Mouse (Mus musculus) embryonic facial prominence, embryonic 14.5 days (tissue): ENCODE data around the gene Cyb5d2. TPM values are rescaled to one million over a fixed set of nuclear protein-coding genes. Genes with fewer than 3 reads are reported as not detected.
"Not testable (repeated sequence)": the region's sequence is repeated elsewhere in the genome, so short reads cannot be mapped to it uniquely, and the experiment has no call there.

Experiments
- ATAC-seq: fragments of 200-750 bp; cut with Nextera tagmentation; 2 replicates; pipeline ENCODE4 v1.8.0; 2017; ENCODE audit warnings: low read depth, moderate number of reproducible peaks, moderate TSS enrichment
- DNase-seq: peaks from one replicate; pipeline ENCODE4 v3.0.0-alpha.2; 2015; ENCODE audit warnings: low spot score
- H3K27ac ChIP-seq: fragments of 300-500 bp; sonication (generic); replicated peaks from 2 replicates; pipeline ENCODE4 v1.5.1; 2014; ENCODE audit warnings: low read depth, mild to moderate bottlenecking, low read length, moderate library complexity
- H3K27me3 ChIP-seq: fragments of 300-500 bp; sonication (generic); replicated peaks from 2 replicates; pipeline ENCODE4 v1.6.1; 2014; ENCODE audit warnings: low read length; ENCODE audit not compliant: control insufficient read depth, insufficient read depth
- H3K36me3 ChIP-seq: fragments of 300-500 bp; sonication (generic); 2 replicates; pipeline ENCODE4 v1.6.1; 2014; ENCODE audit warnings: low read length, mixed read lengths; ENCODE audit not compliant: control insufficient read depth, insufficient read depth
- H3K4me1 ChIP-seq: fragments of 300-500 bp; sonication (generic); 2 replicates; pipeline ENCODE4 v1.6.1; 2014; ENCODE audit warnings: antibody characterized with exemption, low read length; ENCODE audit not compliant: control insufficient read depth, insufficient read depth
- H3K4me2 ChIP-seq: fragments of 300-500 bp; sonication (generic); 2 replicates; pipeline ENCODE4 v1.6.1; 2014; ENCODE audit warnings: low read depth, mild to moderate bottlenecking, low read length, moderate library complexity, mixed read lengths
- H3K4me3 ChIP-seq: fragments of 300-500 bp; sonication (generic); 2 replicates; pipeline ENCODE4 v1.5.1; 2014; ENCODE audit warnings: low read depth, mild to moderate bottlenecking, low read length
- H3K9ac ChIP-seq: fragments of 300-500 bp; sonication (generic); 2 replicates; pipeline ENCODE4 v1.6.1; 2014; ENCODE audit warnings: low read depth, mild to moderate bottlenecking, low read length, moderate library complexity, mixed read lengths
- H3K9me3 ChIP-seq: fragments of 300-500 bp; sonication (generic); 2 replicates; pipeline ENCODE4 v1.6.1; 2016; ENCODE audit warnings: low read length; ENCODE audit not compliant: control insufficient read depth
- WGBS: fragments of 180-500 bp; shearing (Covaris S2); extraction: QIAGEN DNeasy Blood & Tissue Kit; methylation state at CpG from one replicate; pipeline ENCODE4 v1.1.7; 2014; 5-methylcytosine and 5-hydroxymethylcytosine counted together
- polyA plus RNA-seq: library from polyadenylated mRNA; unstranded; fragments of >200 nt; fragmentation: Nextera tagmentation; extraction: Ambion mirVana; gene quantifications from 2 replicates; pipeline ENCODE4 v1.2.1, GENCODE M21; 2014

Gene Cyb5d2
- polyA plus RNA-seq, 1 experiment from 2014 or later: 4.6 TPM

DNA sequence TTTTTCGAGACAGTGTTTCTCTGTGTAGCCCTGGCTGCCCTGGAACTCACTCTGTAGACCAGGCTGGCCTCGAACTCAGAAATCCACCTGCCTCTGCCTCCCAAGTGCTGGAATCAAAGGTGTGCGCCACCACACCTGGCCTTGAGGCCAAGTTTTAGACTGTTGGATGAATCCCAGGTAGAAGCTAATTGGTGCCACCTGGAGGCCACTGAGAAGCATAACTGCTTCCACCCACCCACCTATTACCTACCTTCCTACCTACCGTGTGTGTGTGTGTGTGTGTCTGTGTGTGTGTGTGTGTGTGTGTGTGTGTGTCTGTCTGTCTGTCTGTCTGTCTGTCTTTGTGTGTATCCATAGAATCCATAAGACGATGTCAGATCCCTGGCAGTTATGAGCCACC is 58.4 kb downstream of the Cyb5d2 start:
- not testable (repeated sequence) for DNase-seq, H3K27ac ChIP-seq, H3K4me1 ChIP-seq, H3K9me3 ChIP-seq, ATAC-seq, H3K4me3 ChIP-seq, H3K27me3 ChIP-seq, H3K4me2 ChIP-seq, H3K9ac ChIP-seq
- peaks cover 59% of the 10 kb centered on the region for H3K36me3 ChIP-seq
- WGBS: 91% methylated on average over 5 of the region's 5 CpGs

DNA sequence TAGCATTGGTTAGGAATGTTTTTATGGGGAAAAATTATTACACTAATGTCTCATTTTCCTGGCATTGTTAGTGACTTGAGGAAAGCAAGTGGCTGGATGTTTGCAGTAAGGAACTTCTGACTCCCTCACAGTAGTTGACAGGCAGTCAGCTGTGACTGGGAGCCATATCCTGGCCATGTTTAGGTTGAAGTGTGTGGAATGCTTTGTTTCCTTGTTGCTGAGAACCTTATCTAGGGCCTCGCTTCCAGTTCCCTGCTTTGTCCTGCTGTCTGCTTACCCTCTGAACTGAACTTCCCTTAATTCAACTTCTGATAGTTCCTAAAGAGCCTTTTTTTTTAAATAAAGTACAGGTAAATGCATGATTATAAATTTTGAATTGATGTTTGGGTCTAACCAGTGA is 59.6 kb downstream of the Cyb5d2 start:
- H3K27ac ChIP-seq: no peak overlapping the region
- DNase-seq: no peak
- peaks cover 65% of the 10 kb centered on the region for H3K36me3 ChIP-seq
- no peaks in the 10 kb centered on the region for H3K9me3 ChIP-seq
- H3K4me1 ChIP-seq: no peaks in the 10 kb centered on the region
- no peak for ATAC-seq
- WGBS: 75% methylated on average over 1 of the region's 1 CpGs
- no peak overlapping the region for H3K4me2 ChIP-seq
- no peaks in the 10 kb centered on the region for H3K27me3 ChIP-seq
- H3K9ac ChIP-seq: no peak overlapping the region
- no peak overlapping the region for H3K4me3 ChIP-seq

DNA sequence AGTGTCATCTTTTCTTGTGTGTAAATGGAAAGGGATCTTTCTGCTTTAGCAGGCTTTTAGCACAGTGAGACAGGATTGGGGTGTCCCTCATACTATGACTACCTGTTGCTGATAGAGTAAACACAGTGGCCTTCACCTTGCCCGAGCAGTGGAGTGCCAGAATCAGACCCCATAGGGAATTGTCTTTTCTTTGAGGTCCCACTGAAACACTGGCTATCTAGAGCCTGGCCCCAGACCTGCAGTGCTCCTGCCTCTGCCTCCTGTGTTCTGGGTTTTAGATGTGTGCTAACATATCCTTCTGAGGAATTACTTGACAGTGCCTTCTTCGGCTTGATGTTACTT is 60.5 kb downstream of the Cyb5d2 start:
- no peak overlapping the region for H3K4me3 ChIP-seq
- H3K9me3 ChIP-seq: no peaks in the 10 kb centered on the region
- no peak overlapping the region for H3K27ac ChIP-seq
- no peaks in the 10 kb centered on the region for H3K27me3 ChIP-seq
- H3K36me3 ChIP-seq: peaks cover 66% of the 10 kb centered on the region
- ATAC-seq: no peak
- H3K9ac ChIP-seq: no peak overlapping the region
- 93% methylated on average over 2 of the region's 2 CpGs for WGBS
- H3K4me1 ChIP-seq: no peaks in the 10 kb centered on the region
- H3K4me2 ChIP-seq: no peak overlapping the region
- DNase-seq: no peak

DNA sequence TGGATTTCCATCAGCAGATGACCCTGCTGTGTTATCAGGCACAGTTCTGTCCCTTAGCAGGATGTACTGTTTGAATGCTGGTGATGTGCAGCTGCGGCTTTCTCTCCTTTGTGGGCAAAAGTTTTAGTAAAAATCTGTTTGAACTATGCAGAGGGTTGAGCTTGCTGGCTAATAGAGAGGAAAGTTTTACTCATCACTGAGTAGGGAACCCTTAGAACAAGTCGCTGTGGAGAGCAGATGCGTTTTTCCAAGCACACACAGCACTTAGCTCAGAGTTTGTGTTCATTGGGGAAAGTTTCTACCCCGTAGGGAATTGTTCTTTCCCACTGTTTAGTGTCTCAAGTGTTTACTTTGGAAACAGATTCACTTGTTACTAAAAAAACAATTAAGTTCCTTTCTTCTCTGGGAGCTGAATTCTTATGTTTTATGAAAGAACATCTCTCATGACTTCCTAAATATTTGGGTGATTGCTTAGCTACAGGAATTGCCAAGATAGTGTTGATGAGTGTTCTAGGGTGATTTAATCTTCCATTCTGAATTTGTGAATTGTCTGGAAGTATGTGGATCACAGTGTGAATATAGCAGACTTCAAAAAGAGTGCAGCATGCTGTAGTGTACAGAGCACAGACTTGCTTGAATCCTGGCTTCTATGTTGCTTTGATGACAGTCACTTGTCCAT is 61.0 kb downstream of the Cyb5d2 start:
- H3K4me3 ChIP-seq: no peak overlapping the region
- no peak overlapping the region for H3K9ac ChIP-seq
- no peaks in the 10 kb centered on the region for H3K9me3 ChIP-seq
- WGBS: 75% methylated on average over 4 of the region's 4 CpGs
- H3K36me3 ChIP-seq: peaks cover 66% of the 10 kb centered on the region
- DNase-seq (peak; percentile 22), ATAC-seq (no peak)
- no peak overlapping the region for H3K4me2 ChIP-seq
- no peaks in the 10 kb centered on the region for H3K27me3 ChIP-seq
- no peak overlapping the region for H3K27ac ChIP-seq
- no peaks in the 10 kb centered on the region for H3K4me1 ChIP-seq

DNA sequence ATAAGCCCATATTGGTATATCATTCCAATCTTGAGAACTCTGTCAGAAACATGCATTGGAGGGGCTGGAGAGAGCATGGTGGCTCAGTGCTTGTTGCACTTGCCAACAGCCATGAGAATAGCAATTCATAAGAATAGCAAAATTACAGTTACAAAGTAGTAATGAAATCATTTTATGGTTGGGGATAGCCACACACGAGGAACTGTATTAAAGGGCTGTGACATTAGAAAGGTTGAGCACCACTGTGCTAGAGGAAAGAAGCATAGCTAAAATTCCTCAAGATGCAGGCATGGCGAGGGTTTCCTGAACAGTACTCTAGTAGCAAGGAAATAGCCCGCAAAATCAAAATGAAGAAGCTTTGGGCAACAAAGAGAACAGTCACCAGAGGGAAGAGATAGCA is 62.2 kb downstream of the Cyb5d2 start:
- Histone ChIP-seq H3K27me3 (no peaks in the 10 kb centered on the region), H3K27ac (no peak overlapping the region), H3K36me3 (peaks cover 71% of the 10 kb centered on the region), H3K9me3 (no peaks in the 10 kb centered on the region), H3K4me1 (no peaks in the 10 kb centered on the region), H3K9ac (no peak overlapping the region), H3K4me2 (no peak overlapping the region), H3K4me3 (no peak overlapping the region)
- no peak for ATAC-seq
- DNase-seq: no peak
- WGBS: 88% methylated on average over 3 of the region's 3 CpGs

Other genes with a start within 250 kb of the Cyb5d2 start
- gene Spns3, start 245.6 kb downstream of the Cyb5d2 start, polyA plus RNA-seq: 0.18 and 0.54 TPM in 2 replicates
- 58.5 and 66.8 TPM in 2 replicates for gene Ube2g1, start 188.9 kb downstream of the Cyb5d2 start, polyA plus RNA-seq
- gene Ankfy1, start 106.1 kb downstream of the Cyb5d2 start, polyA plus RNA-seq: 29.2 and 31.2 TPM in 2 replicates
- gene Zzef1, start 84 bp upstream of the Cyb5d2 start, polyA plus RNA-seq: 10.3 and 11.8 TPM in 2 replicates
- gene Atp2a3, start 165.0 kb upstream of the Cyb5d2 start, polyA plus RNA-seq: 4.8 and 5.6 TPM in 2 replicates
- 2.3 and 3.0 TPM in 2 replicates for gene P2rx1, start 203.0 kb upstream of the Cyb5d2 start, polyA plus RNA-seq
- gene Camkk1, start 222.9 kb upstream of the Cyb5d2 start, polyA plus RNA-seq: 6.0 TPM in 2 replicates